Mouse (Mus musculus): Measurements from ENCODE around the gene Olfr140. TPM values are rescaled to one million over a fixed set of nuclear protein-coding genes. Genes with fewer than 3 reads are reported as not detected.

Gene Olfr140
- not detected in 4 replicates for total RNA-seq (2023)

GRCm38 (mm10) chr2:90063494-90063893 is at the start of gene Olfr140:
TSS of gene Olfr140 (minus strand) at chr2:90063594.

GRCm38 (mm10) chr2:90035037-90035436 is 28.4 kb downstream of the Olfr140 start, which contains the start of gene Olfr1265:
TSS of gene Olfr1265 (plus strand) at chr2:90035337.

GRCm38 (mm10) chr2:90025477-90025876 is 37.9 kb downstream of the Olfr140 start, which contains the start of gene Olfr1264:
TSS of gene Olfr1264 (minus strand) at chr2:90025577.

DNA sequence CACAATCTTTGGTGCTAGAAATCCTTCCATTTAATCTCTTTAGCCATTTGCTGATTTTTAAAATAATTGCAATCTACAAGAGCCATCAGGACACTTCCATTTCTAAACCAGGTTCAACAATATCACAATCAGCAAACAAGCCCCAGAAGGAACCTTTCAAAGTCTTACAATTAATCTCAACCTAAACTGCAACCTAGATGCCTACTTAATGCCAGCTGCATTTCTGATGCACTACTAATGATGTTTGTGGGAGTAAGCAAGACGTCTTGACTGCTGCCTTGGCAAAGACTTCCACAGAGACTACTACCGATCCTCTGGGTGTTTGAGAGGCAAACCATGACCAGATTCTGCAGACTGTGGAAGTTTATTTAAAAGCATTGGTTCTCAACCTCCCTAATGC is 51.6 kb downstream of the Olfr140 start, which contains the start of gene Olfr1263:
TSS of gene Olfr1263 (plus strand) at position 301 of the 400 bp plus-strand sequence.

DNA sequence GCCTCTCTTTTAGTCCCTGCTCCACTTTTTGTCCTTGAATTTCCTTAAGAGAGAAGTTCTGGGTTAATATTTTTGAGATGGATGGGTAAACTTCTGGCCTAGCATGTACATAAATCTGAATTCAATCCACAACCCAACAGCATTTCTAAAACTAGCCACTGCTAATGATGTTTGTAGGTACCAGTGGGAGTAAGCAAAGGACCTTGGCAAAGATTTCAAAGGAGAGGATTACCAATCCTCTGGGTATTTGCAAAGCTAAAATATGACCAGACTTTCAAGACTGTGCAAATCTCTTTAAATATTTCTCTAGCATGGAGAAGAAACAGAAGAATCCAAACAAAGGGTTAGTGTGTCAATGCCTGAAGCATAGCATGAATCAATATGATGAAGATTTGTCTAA is 63.5 kb downstream of the Olfr140 start, which contains the start of gene Olfr1262:
TSS of gene Olfr1262 (plus strand) at position 301 of the 400 bp plus-strand sequence.

Other genes starting within 250 kb of the Olfr140 start
- gene Olfr1256, start 222.0 kb downstream of the Olfr140 start, total RNA-seq (2023) = not detected in 4 replicates
- gene Olfr48, start 215.4 kb downstream of the Olfr140 start, total RNA-seq (2023) = not detected in 4 replicates
- not detected in 4 replicates for gene Olfr1257, start 185.2 kb downstream of the Olfr140 start, total RNA-seq (2023)
- gene Olfr1258, start 136.3 kb downstream of the Olfr140 start, total RNA-seq (2023) = not detected in 4 replicates
- not detected in 4 replicates for gene Olfr1259, start 114.9 kb downstream of the Olfr140 start, total RNA-seq (2023)
- not detected in 4 replicates for gene Olfr1260, start 89.3 kb downstream of the Olfr140 start, total RNA-seq (2023)
- gene Olfr1261, start 72.4 kb downstream of the Olfr140 start, total RNA-seq (2023) = not detected in 4 replicates
- gene Olfr1262, start 63.4 kb downstream of the Olfr140 start, total RNA-seq (2023) = not detected in 4 replicates
- gene Olfr1263, start 51.5 kb downstream of the Olfr140 start, total RNA-seq (2023) = not detected in 4 replicates
- not detected in 4 replicates for gene Olfr1264, start 38.0 kb downstream of the Olfr140 start, total RNA-seq (2023)
- gene Olfr1265, start 28.3 kb downstream of the Olfr140 start, total RNA-seq (2023) = 0.09 TPM in 1 of 4 replicates, not detected in the others
- gene Olfr1269, start 57.8 kb upstream of the Olfr140 start, total RNA-seq (2023) = not detected in 4 replicates
- gene Olfr32, start 78.7 kb upstream of the Olfr140 start, total RNA-seq (2023) = not detected in 4 replicates
- not detected in 4 replicates for gene Olfr1270, start 89.5 kb upstream of the Olfr140 start, total RNA-seq (2023)
- gene Olfr1506, start 160.9 kb upstream of the Olfr140 start, total RNA-seq (2023) = 0.24 to 0.72 TPM (median 0.38 TPM) in 4 replicates
- not detected in 4 replicates for gene Olfr142, start 194.0 kb upstream of the Olfr140 start, total RNA-seq (2023)
- gene Olfr1271, start 207.4 kb upstream of the Olfr140 start, total RNA-seq (2023) = not detected in 4 replicates
- gene Olfr1272, start 229.2 kb upstream of the Olfr140 start, total RNA-seq (2023) = not detected in 4 replicates